Mouse (Mus musculus) c-Kit-positive CD71-positive TER-119-positive erythroid progenitor cells, embryonic 14.5 days (primary cell): Measurements from ENCODE around the gene Cop1.
"Not testable (repeated sequence)": the region's sequence is repeated elsewhere in the genome, so short reads cannot be mapped to it uniquely, and the experiment has no call there.

Source experiments
- DNase-seq: peaks from one replicate; pipeline ENCODE4 v3.0.0-alpha.2; 2013; ENCODE audit warnings: low spot score

Cop1 gene

GRCm38 (mm10) chr1:159231781-159232571 is at the start of gene Cop1:
TSS of gene Cop1 (plus strand) at chr1:159232320.
- DNase-seq = peak; percentile 87

DNA sequence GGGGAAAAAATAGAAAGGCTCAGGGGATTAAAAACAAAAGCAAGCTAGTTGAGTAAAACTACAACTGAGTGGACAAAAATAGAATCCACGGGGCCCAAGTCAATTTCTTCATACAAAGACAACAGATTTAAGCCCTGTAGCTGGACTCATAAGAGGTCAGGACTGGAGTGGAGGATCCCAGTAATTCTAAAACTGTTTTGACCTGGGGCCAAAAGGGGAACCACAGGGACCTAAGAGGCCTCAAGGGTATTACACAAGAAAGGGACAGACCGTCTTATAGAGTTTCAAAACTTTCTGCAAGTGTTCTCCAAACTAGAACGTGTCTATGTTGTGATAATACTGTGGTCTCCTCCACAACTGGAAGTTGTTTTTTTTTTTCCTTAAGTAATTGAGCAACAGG is 45.4 kb upstream of the Cop1 start:
- DNase-seq = no peak

GRCm38 (mm10) chr1:159198603-159199002 is 33.5 kb upstream of the Cop1 start:
- DNase-seq = no peak

DNA sequence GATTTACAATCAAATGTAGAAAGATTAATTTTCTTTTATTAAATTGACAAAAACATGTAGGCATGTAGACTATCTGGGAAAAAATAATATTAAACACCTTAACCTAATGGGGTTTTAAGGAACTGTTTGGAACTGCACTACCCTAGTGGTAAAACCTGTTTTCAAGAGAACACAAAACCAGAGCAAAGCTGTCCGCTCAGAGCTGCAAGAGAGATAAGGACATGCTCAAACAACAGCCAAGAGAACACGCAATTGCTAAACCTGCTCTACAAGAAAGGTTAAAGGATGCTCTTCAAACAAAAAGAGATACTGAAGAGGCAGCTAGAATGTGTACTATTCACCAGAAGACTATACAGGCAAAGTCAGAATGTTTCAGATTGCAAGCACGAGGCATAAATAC is 32.5 kb upstream of the Cop1 start:
- no peak for DNase-seq

- DNase-seq = no peak
Observed at GRCm38 (mm10) chr1:159201220-159201619, 30.9 kb upstream of the Cop1 start.

DNA sequence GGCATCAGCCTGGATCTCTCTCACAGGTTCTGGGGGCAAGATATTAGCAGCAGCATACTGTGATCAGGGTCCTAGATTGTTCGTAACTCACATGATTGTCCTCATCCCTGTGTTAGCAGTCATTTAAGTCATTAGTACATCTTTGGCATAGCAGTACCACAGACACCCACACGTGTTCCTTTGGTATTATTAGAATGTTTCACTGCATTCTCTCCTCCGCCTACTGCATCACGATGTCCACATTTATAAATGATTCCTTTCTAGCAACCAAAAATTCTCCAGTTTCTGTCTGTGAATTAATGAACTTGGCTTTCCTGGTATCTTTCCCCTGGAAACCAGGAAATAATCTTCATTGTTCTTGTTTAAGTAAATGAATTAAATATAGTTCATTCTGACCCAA is 20.4 kb upstream of the Cop1 start:
- DNase-seq = no peak

DNA sequence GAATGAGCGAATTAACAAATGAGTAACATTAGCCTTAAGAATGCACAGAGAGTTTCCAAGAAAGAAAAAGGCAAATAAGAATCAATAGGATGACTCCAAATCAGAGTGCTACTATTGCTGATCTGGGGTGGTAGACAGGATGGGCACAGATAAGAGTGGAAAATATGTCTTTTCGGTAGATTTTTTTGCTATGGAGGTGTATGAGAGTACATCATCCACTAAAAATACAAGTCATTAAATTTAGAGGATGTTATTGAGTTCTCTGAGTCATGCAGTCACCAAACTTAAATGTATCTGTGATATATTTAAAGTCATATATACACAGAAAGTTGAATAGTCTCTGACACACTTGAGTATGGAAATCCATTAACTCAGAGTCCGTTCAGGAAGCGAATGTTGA is 14.7 kb upstream of the Cop1 start:
- no peak for DNase-seq

DNA sequence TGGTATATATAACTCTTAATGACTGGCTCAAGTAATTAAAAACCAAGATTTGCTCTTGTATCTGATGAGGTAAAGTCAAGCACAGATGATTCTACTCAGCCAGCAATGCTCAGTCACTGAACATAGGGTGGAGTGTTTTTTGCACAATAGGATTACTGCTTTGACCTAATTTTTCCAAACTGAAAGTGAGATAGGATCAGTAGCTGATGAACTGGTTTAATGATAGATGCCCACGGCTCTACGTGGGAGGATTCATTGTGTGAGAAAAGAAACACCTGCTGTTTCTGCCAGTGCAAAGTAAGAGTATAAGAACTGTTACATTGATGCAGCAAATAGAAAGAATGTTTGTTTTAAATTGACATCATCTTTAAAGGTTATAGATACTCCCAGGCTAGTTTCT is 10.1 kb upstream of the Cop1 start:
- no peak for DNase-seq

DNA sequence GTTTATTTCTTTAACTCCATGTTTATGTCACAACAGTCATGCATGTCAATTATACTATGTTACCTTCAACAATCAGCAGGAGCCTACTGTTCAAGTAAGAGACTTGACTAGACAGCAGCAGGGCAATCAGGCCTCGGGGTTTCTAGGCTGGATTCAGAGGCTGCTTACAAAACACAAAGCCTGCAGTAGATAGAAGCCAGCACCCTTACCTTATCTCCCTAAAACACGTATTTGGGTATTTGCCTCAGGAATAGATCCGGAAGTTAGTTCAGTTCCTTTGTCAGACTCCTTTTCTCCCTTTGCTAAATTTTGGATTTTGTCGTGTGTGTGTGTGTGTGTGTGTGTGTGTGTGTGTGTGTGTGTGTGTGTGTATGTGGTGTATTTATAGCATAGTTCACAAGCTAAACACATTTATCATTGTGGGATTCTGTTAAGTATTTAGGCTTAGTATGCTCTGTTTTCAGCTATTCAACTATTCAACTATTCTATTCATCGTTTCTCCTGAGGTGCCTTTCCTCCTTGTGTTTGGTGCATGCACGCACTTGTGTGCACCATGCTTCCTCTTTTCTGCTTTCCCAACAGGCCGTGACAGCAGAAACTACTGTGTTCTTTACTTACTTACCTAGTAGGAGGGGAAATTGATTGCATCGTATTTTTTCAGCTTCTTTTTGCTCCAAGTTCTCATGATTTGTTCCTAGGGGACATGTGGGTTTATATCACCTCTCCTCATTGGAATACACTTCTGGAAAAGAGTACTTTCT is 6.9 kb upstream of the Cop1 start:
- no peak for DNase-seq

GRCm38 (mm10) chr1:159232572-159233261 is 597 bp downstream of the Cop1 start:
- DNase-seq = not testable (repeated sequence)

DNA sequence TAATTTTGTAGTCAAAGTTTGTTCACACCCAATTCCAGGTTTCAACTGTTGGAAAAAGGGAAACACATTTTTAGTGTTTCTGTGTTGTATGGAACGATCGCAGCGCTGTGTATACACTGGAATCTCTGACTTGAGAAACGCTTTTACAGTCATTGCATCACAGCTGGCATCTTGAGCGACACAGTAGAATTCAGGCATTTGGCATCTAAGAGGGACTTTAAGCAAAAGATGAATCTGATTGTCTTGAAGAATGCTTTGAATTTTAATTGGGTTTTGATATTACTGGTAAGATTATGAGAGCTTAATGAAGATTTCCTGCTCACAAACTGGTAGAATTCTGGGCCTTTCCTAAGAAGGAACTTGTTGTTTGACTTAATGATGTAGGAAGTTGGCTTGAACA is 1.3 kb downstream of the Cop1 start:
- DNase-seq = no peak

DNA sequence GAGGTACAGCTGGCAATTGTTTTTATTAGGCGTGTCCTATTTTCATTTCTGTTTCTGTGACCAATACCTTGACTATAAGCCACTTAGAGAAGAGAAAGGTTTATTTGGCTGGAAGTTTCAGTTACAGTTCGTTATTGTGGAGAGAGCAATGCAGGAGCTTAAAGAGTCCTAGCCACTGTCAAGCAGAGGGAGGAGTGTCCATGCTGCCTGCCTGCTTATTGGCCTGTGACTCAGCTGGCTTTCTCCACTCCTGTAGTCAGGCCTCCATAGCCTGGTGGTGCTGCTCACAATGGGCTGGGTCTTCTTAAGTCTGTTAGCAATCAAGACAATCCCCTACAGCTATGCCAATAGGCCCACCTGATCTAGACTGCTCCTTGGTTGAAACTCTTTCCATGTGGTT is 2.4 kb downstream of the Cop1 start:
- peak; percentile 69 for DNase-seq

DNA sequence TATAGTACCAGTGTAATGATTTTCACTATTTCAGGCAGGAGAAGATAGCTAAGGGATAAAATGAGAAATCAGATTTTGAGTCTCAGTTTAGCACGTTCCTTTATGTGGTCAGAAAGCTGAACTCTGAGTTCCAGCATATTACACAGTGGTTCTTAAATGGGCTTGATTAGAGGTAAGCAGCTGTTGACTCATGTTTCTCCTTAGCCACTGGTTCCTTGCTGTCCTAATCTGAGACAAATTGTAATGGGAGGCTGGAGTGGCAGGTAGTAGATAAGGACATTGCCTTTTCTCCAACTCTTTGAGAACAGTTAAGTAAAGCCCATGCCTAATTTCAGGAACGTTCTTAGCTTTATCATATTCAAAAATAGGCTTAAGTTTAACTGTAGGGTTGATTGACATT is 3.6 kb downstream of the Cop1 start:
- DNase-seq = peak; percentile 71

GRCm38 (mm10) chr1:159238147-159238546 is 6.0 kb downstream of the Cop1 start:
- peak; percentile 79 for DNase-seq

GRCm38 (mm10) chr1:159250320-159250719 is 18.2 kb downstream of the Cop1 start:
- no peak for DNase-seq

DNA sequence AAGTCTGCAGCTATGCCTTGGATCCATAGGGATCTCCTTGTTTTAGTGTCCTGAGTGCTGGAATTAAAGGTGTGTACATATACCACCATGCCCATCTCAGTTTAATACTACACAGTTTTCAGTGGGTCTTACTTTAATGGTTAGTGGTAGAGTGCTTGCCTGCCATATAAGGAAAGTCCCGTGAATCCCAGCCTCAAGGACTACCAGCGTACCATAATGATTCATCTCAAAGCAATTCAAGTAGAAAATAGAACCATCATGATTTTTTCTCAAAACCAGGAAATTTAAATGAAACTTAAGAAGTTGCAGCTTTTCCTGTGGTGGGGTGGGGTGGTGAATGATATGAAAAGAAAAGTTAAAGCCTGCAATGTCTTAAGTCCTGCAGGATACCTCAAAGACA is 21.0 kb downstream of the Cop1 start:
- DNase-seq = no peak

GRCm38 (mm10) chr1:159254906-159255685 is 23.0 kb downstream of the Cop1 start:
- no peak for DNase-seq

DNA sequence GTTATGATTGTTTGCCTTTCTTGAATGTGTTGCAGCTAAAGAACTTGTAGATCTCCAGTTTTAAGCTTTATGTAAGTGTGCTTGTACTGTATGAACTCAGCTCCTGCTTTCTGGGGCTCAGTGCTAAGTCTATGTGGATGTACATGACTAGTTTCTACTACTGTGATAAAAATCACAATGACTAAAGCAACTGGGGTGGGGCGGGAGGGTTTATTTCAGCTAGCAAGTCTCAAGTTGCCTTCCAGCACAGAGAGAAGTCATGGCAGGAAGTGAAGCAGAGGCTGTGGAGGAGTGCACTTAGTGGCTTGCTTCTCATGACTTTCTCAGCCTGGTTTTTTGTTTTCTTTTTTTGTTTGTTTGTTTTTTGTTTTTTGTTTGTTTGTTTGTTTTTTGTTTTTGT is 24.4 kb downstream of the Cop1 start:
- no peak for DNase-seq

DNA sequence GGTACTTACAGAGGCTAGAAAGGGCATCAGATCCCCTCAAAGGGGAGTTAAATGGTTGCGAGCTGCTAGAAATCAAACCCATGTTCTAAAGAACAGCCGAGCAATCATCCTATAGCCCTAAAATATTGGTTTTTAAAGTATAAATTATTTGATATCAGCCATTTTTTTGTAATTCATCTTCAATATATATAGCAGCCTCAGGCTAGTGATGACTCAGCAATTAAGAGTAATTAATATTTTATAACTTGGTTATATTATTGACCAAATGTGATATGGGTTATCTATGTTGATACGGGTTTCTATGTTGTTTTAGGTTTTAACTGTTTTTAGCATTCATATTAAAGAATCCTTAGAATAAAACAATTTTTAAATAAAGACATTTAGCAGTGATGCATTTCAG is 31.7 kb downstream of the Cop1 start:
- no peak for DNase-seq

GRCm38 (mm10) chr1:159280072-159280471 is 48.0 kb downstream of the Cop1 start:
- no peak for DNase-seq

DNA sequence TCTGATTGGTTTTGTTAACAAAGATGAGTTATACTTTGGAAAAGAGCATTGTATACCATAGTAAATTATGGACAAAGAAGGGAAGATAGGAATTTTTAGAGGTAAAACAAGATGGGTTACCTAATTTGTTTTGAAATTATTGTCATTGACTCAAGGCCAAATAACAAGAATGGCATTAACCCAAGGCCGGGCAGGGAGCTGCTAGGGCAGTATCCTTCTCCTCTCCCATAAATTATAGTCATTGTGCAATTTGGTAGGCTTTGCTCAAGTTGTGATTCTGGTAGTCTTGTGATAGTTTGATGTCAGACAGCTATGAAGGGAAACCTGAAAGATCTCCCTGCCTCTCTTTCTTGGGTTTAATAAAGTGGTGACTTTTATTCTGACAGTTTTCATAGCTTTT is 49.7 kb downstream of the Cop1 start:
- no peak for DNase-seq

DNA sequence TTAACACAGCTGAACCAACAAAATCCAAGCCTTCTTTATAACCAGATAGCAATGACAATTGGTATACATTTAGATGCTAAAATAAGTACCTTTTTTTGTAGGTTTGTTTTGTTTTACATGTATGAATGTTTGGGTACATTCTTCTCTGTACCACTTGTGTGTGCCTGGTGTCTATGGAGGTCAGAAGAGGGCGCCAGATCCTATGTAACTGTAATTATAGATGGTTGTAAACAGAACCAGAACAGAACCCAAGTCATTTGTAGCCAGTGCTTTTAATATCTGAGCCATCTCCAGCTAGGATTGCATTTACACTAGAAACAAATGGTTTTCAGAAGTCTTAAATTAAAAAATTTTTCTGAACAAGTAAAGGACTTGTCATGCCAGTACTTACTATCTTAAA is 54.7 kb downstream of the Cop1 start:
- no peak for DNase-seq
